Mouse (Mus musculus) retina, adult 2 months (tissue): ENCODE measurements around the gene Dnajc15.
A peak's percentile ranks its signal among the peaks of the same experiment; 100 is the strongest.
"Not testable (repeated sequence)": the region's sequence is repeated elsewhere in the genome, so short reads cannot be mapped to it uniquely, and the experiment has no call there.

ENCODE experiments used
- DNase-seq: peaks from one replicate; pipeline ENCODE4 v3.0.0-alpha.2; 2012; ENCODE audit warnings: low read depth, low spot score

Dnajc15 gene

DNA sequence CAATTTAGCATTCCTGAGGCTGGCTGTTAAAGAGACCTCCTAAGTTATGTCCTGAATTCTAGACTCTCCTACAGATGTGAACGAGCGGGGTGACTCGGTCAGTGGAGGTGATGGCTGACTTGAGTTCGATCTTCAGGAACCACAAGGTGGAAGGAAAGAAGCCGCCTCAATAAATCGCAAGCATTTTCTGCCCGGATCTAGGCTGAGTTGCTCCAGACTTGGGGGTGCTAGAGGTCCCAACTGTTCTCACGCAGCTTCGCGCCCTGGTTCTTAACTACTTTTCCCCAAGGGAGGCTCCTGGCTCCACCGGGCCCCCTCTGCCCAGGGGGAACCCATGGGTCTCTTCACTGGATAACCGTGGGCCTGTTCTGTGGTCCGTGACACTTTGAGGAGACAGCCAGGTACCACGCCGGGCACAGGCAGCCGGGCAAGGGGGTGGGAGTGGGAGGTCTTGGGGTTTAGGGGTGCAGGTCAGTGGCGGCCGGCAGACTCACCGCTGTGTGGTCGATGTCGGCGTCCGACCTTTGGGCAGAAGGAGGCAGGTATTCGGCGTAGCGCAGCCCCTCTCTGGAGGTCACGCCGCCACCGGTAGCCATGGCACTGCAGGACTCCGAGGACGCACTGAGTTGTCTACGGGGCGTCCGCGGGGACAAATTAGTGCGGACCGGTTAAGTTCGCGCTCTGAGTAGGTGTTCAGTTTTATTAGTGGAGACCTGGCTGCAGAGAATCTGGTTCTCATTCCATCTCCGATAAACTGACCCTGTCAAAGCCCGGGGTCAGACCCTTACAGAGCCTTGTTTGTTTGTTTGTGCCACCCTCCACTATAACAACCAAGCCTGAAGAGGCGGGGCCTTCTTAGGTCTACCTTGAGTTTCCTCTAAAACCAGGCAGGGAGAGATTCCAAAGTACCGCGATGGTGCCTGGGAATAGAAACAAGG, at the start of gene Dnajc15:
Gene Dnajc15 (minus strand): TSS at position 822 of the 938 bp plus-strand sequence.
- DNase-seq, result peak; percentile 74

DNA sequence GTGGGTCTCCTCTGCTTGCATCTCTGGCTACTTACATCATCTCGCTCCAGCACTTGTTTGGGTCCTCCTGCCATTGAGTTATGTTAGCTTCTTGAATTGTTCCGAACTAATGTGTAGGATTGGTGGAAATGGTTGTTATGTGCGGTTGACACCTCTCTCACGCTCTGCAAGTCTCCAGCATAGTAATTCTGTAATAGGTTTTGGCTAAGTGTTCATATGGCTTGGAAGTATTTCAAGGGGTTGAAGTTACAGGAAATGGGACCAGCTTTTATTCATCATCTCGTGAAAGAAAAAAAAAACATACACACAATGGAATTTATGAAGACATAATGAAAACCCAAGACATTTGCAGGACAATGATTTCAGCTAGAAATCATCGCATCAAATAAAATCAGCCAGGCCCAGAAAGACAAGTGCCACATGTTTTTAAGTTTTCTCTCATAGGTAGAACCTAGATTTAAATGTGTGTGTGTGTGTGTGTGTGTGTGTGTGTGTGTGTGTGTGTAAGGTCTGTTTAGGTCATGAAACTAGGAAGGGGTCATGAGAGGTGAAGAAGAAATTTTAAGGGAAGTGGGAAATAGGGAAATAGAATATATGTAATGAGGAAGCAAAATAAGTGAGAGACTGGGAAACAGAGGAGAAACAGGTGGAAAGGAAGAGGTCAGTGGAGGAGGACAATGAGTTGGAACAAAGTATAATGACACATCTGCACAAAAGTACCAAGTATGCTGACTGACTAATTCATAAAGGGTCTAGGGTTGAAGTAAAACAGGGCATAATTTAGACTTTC, 48.3 kb upstream of the Dnajc15 start:
- DNase-seq, result no peak

DNA sequence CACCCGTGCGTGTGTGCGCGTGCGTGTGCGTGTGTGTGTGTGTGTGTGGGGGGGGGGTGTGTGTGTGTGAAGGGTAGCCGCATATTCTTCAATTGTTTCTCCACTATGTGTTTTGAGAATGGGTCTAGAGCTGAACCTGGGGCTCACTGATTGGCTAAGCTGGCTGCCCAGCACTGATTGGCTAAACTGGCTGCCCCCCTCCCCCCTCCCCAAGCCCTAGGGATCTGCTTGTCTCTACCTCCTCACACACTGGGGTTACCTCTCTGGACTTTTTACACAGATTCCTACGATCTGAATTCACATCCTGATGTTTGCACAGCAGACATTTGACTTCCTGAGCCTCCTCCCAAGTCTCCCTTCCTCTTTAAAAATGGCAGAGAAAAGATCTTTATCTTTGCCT, 46.7 kb upstream of the Dnajc15 start:
- no peak for DNase-seq

DNA sequence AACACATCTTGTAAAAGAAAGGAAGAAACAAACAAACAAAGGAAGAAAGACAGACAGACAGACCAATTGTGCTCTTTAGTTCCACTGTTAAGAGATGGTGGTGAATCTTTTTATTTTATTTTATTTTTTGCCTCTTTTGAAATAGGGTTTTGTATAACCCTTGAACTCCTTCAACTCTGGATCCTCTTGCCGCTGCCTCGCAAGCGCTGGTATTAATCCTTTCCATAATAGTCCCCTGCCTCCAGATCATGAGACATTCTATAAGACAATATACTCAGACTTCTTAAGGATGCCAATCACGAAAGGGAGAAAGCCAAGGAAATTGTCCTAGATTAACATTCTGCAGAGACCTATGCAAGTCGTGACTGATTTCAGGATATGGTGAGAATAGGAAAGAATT, 40.9 kb upstream of the Dnajc15 start:
- DNase-seq, result no peak

DNA sequence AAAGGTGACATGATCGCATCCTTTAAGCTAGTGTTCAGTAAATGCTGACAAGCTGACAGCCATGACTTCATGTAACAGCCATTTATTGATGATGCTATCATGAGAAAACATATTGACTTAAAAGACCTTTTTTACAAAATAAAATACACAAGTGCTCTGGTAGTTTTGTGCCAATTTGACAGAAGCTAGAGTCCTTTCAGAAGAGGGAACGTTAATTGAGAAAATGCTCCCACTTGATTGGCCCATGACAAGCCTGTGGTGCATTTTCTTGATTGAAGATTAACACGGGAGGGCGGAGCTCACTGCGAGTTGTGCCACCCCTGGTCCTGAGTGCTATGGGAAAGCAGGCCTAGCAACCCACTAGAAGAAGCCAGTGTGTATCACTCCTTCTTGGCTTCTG, 31.7 kb upstream of the Dnajc15 start:
- DNase-seq, result no peak

DNA sequence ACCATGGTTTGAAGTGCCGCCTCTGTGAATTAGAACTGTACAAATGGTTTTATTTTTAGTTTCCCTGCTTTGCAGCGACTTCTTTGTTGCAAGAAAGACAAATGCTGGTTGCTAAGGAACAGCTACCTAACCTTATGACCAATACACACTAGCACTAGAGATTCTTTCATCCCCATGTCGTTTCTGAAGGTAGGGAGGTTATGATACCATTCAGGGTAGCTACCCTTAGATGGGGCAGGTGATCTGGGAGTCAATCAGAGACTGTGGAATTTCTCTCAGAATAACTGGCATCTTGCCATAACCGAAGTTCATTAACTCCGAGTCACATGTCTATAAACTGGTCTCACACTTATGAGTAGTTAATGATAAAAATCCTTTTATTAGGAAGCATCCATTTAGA, 30.5 kb upstream of the Dnajc15 start:
- DNase-seq, result no peak

DNA sequence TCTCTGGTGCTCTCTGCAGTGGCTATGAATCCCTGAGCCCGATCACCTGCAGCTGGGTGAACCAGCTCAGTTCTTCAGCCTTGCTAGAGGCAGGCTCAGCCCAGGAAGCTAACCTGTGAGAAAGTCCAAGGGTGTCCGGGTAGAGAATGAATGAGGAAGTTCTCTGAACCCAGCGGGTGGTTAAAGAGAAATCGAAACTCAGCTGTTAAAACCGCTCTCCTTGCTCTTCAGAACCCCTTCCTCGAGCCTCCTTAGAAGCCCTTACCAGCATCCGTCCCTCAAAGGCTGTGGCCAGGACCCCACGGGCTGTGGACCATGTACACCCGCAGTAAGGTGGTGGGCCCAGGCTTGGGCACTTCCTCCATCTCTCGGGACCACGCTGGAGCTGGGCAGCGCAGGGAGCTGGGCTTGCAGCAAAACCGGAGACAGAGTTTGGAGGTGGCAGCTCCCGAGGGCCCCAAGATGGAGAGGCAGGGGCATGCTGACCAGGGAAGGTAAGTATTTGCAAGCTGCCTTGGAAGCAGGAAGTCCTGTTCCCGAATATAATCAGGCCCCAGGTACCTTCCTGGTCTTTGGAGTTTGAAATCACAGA, 29.3 kb upstream of the Dnajc15 start, which contains the start of gene Epsti1:
Gene Epsti1 (plus strand): TSS at position 69 of the 592 bp plus-strand sequence.
- no peak for DNase-seq

DNA sequence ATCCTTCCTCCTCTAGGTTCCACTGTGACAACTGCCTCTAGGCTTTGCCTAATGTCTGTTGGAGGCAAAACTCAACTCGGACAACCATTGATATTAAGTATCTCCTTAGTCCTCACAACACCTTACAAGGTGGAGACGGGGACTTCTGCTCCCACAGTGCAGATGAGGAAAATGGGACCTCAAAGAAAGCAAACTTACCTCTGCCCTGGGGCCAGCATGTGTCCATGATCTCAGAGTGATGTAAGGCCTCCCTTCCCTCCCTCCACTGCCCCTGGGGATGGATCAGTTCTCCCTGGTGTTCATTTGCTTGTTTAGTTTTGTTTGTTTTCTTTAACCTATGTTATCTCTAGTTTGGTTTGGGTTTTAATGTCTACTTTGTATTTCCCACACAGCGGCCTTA, 27.6 kb upstream of the Dnajc15 start:
- DNase-seq, result no peak

DNA sequence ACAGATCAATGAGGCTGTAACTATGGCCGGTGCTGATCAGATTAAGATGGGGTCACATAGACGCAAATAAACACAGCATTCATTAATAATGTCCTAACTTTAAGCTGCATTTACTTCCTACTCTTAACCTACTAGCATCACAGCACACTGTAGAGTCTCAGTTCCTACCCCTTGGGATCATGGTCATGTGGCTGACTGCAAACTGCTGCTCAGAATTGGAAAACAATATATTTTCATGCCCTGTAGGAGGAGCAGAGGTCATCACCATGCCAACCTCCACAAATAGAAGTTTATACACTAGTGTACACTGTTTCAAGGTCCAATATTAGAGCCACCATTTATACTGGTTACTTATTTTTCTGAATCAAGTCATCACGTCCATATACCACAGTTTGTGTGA, 21.0 kb upstream of the Dnajc15 start:
- no peak for DNase-seq

DNA sequence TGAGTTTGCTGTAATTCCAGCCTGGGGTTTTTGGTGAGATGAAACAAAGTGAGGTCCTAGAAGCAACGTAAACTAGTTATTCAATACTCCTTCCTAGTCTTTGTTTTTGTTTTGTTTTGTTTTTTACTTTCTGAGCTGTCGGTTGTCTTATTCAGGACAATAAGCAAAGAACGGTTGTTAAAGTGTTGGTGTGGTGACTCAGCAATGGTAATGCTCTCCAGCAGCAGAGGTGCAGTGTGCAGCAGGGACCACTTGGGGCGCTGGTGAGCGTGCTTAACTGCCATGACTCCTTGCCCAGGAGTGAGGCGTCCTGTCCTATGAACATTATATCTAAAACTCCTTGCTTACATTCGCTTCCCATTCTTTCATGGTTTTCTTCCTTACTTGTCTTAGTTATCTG, 15.0 kb upstream of the Dnajc15 start:
- DNase-seq, result no peak

DNA sequence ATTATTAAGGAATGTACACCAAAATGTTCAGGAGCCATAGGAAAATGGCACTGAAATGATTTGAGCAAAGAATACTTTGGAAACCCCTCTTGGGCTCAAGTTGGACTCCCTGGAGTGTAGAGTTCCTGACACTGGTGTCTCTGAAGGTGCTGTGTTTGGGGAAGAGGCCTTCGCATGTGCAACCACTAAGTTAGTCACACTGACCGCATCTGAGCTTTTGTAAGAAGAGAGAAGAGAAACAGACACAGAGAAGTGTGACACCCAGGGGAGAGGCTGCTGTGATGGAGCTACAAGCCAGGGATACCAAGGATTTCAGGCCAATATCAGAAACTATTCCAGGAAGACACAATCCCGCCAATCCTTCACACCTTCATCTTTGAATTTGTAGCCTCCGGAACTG, 12.0 kb upstream of the Dnajc15 start:
- DNase-seq, result no peak

DNA sequence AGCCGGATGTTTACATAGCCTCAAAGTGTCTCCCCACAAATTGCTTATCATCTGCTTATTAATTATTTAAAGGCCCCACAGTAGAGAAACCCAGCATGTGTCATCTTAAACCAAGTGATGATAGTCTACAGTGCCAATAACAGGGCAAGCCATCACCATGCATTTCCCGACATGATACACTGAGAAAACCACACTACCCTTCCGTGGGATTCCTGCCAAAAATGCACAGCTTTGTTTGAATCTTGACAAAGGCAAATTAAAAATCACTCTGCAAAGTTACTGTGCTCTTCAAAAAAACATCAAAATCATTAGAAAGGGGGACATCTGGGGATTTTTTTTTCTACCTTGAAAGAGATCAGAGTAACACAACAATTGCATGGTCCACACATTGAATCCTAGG, 11.5 kb upstream of the Dnajc15 start:
- no peak for DNase-seq

DNA sequence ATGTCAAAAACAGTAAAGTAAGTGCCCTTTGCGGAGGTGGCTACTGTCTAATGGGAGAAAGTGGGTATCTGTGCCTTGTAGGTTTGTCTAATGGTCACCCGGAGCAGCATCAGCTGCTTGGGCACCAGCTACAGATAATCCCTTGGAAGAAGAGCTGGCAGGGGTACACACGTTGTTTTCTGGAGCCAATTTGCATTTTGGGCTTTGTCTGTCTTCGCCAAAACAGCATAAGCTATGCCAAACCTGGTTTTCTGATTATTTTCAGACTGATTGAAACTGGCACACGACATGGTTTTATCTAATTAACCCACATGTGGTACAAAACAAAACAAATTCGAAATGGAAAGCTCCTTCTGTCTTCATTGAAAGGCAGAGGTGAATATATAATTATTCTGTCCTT, 7.7 kb upstream of the Dnajc15 start:
- DNase-seq, result no peak

DNA sequence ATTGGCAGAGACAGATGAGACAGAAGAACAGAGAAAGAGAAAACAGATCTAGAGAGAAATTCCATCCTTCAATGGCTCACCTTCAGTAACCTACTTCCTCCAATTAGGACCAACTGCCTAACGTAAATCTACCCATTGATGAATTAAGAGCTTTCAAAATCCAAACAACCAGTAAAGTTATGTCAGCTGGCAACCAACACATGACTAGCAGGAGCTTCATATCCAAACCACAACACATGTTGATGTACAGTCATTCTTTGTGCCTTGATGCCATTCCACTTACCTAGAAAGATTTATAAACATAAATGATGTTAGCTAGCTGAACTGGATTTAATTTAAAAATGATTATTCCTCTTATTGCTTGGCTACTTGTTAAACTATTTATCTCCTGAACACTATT, 7.1 kb upstream of the Dnajc15 start:
- DNase-seq, result no peak

DNA sequence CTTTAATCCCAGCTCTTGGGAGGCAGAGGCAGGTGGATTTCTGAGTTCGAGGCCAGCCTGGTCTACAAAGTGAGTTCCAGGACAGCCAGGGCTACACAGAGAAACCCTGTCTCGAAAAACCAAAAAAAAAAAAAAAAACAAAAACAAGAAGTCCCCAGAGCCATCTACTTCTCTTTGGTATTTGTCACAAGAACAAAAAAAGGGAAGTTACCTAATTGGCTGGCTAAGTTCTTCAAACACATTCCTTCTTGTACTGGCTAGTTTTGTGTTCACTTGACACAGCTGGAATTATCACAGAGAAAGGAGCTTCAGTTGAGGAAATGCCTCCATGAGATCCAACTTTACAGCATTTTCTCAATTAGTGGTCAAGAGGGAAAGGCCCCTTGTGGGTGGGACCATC, 3.0 kb upstream of the Dnajc15 start:
- not testable (repeated sequence) for DNase-seq

DNA sequence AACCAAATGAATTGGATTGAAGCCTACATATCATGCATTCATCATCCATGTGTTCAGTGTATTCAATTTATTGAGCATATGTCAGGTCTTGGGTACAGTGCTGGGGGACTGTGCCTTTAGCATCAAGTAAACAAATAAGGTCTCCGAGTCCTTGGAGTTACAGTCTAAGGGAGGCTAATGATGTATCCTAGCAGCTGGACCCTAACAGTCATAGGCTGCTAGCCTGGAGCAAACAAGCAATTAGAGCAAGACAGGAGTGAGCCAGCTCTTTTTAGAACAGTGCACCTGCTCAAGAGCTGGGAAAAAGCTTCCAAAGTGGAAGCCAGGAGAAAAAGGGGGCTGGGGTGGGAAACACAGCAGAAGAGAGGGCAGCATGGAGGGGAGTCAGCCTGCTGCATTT, 1.3 kb upstream of the Dnajc15 start:
- no peak for DNase-seq

DNA sequence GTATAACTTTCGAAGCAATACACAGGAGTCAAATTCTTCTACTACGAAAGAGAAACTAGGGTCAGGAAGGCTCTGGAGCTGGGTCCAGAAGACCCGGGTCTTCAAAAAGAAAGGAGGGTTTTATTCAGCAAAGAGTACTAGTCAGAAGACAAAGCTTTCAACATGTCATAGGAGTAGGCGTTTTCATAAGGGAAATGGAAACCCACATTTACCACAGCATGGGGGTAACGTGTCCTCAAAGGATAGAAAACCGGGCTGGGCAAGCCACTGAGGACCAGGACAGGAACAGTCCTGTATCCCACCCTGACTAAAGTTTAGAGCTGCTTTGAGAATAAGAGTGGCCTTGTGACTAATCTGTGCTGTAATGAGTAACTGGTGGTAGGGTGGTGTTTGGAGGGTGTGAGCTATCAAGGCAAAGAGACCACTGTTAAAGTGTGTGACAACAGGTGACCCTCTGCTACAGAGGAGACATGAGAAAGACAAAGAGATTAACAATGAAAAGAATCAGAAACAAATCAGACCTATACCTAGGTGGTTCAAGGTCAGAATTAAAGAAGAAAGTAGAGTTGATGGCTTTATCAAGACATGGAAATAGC, 3.4 kb downstream of the Dnajc15 start:
- no peak for DNase-seq

DNA sequence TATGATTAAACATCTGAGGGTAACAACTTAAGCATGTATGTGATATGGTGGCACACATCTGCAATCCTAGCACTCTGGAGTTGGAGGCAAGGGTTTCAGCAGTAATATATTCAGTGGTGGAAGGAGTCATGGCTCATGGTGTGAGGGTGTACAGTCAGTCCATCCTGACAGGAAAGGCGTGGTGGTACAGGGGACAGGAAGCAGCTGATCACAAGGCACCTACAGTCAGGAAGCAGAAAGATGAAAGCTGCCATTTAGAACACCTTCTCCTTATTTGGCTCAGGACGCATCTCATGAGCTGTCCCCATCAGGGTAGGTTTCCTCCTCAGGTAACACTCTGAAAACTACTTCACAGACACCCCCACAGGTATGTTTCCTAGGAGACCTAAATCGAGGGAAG, 4.0 kb downstream of the Dnajc15 start:
- DNase-seq, result no peak

DNA sequence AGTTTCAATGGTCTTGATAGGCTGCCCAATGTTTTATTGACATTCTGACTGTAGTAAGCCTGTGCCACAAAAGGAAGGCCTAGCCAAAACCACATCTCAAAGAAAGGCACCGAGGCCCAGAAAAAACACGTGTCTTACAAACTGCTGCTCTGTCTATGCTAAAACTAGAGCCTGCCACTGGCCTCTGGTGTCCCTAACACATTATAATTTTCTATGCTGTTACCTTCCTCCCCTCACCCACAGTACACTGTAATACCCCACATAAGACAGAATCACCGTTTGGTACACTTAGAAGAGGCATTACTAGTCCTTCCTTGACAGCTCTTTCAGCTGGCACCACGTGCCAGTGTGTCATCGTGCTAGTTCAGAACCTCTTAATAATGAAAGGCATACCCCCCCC, 7.3 kb downstream of the Dnajc15 start:
- DNase-seq, result no peak

DNA sequence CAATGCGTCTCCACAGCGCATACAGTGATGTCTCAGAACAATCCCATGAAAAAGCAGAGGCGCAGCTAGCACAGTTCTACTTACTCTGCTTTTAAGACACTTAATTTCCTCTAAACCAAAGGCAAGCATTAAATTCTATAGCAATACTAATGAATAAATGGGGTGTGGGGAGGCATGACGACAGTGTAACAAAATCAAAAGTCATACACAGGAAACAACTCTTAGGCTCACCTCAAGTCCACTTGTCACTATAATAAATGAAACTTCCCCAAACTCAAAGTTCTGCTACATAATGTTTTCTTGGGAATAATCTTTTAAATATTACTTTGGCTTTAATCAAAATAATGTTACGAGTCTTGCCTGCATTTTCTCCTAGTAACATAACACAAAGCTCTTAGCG, 10.4 kb downstream of the Dnajc15 start:
- DNase-seq, result no peak

DNA sequence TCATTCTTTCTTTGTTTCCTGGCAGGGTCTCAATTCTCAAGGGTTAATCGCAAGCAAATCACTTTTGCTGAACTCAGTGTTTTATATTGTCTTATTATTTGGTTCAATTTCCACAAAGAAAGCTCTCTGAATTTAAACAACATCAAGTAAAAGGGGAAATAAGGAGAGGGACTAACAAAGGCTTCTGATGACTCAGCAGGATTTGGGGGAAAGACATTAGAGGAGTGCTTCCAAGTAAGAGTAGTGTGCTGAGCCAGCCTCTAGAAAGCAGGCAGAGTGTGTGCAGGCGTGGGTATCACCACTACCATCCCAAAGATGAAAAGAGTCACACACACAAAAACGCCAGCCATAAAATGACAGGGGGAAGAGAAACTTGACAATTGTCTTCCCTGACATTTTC, 10.9 kb downstream of the Dnajc15 start:
- DNase-seq, result no peak
